Mouse (Mus musculus) liver, embryonic 14.5 days (tissue): ENCODE data around the gene Cnbp.

Source experiments
- CTCF ChIP-seq: IDR thresholded peaks from 2 replicates; pipeline ENCODE4 v1.5.1; 2016; ENCODE audit warnings: antibody characterized with exemption, low read depth, control low read depth
- EP300 ChIP-seq: IDR thresholded peaks from 2 replicates; pipeline ENCODE4 v1.6.1; 2016; ENCODE audit warnings: antibody characterized with exemption, low read depth

GRCm38 (mm10) chr6:87850900-87851614, at the start of gene Cnbp:
- no peak for TF ChIP-seq CTCF
- TF ChIP-seq EP300 = no peak
